Mouse (Mus musculus) left cerebral cortex, postnatal 4 days (tissue): ENCODE measurements at regions not wholly inside any gene's neighbourhood (a gene's known extent, or its start where the extent isn't known, plus 50 kb on each side); places are given as distances from the start of the nearest gene placed in this dataset.
"Not testable (repeated sequence)": the region's sequence is repeated elsewhere in the genome, so short reads cannot be mapped to it uniquely, and the experiment has no call there.

ENCODE experiments used
- DNase-seq: peaks from one replicate; pipeline ENCODE4 v3.0.0-alpha.2; 2022
- intact Hi-C: fragments of 180-260 bp; cut with DNase I; formaldehyde crosslinking; loops from one replicate; pipeline ENCODE4 v1.15.1; 2025

DNA sequence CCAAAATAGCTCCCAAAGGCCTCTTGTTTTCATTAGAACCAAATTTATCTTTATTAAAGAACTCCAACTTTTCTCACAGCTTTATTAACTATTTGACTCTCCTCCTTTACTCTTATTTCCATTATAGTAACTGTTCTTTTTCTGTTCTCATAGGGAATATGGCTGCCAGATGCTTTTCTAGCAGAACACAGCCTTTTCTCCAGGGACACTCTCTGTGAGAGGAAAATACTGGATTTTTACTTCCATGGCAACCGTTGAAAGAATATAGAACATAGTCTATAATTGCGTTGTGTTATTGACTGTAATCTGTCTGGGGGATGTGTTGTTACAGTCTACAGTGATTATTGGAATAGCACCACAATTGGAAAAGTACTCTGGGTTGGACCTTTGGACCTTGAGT, 87.1 kb upstream of the Gm5148 start:
- intact Hi-C loops: no loop called here
- DNase-seq: no peak

DNA sequence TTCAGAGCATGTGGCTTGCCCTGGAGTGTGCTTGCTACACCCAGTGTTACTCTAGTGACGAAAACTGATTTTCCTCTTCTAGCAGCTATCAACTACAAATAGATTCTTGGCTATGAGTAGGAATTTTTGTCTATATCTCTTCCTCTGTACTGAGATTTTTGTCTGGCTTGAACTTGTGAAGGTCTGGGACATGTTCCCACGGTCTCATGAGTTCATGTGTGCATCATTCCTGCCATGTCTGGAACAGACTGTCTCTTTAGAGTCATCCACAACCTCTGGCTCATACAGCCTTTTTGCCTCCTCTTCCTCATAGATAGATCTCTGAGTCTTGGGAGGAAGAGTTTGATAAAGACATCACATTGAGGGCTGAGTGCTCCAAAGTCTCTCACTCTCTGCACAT, 86.5 kb upstream of the Gm5148 start:
- intact Hi-C loops: no loop called here
- no peak for DNase-seq

DNA sequence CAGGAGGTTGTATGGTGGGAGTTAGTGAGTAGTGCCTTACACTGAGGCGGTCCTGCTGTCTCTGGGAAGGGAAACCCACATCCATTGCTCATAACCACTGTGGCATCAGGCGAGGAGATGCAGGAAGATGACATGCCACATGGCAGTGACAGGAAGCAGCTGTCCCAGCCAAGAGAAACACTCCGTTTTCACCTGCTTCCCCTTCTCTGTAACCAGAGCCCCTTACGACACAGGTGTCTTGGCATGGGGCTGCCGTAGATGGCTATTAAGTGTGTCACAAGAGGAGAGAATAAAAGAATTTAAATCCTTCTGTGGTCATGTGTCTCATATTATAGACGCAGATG, 81.5 kb upstream of the Gm5148 start:
- intact Hi-C loops: no loop called here
- no peak for DNase-seq

DNA sequence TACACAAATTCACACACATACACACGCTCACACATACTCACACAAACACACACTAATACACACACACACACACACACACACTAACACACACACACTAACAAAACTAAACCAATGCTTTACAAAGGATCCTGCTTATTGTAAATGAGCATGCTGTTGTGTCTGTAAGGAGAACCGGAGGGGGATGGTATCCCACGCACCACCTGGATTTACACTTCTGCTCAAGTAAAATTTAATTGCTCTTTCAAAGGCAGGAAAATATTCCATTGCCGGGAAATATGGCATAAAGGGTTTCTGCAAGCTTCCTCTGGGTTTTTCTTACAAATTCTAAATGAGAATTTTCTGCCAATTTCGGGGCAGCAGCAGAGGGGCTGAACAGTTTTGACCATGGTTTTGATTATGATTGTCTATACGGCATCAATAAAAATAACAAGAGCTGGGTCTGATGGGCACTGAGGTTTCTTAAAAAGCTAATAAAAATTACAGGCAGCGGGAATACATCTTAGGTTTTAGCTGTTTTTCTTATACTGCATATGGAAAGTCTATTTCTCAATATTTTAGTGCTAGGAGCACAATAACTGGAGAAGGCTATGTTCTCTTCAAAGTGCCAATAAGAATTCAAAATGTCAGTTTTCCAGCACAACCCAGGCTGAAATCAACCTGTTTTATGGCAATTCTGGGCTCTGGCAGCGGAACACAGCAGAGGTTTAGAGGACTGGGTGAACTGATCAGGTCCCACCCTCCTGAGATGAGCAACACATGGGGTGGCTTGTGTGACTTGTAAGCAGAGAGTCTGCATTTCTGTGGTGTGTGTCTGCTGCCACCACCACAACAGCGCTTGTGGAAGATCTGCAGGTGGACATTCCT, 80.9 kb upstream of the Gm5148 start:
- intact Hi-C loops: no loop called here
- no peak for DNase-seq

DNA sequence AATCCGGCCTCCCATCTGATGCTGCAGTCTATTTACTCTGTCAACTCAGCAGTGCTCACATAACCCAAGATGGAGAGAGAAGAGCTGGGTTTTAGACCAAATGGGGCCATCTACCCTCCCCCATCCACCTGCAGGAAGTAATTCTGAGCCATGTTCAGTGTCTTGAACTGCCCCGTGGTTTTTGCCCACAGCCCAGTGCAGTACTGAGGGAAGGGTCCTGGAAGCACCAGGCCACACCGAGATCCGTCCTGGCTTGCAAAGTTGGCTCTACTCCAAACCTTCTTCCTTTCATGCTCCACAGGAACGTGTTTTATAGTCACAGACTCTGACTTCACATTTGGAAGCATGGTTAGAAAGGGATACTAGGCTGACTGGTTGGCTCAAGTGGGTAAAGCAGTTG, 80.0 kb upstream of the Gm5148 start:
- DNase-seq: no peak
- intact Hi-C loops: no loop called here

DNA sequence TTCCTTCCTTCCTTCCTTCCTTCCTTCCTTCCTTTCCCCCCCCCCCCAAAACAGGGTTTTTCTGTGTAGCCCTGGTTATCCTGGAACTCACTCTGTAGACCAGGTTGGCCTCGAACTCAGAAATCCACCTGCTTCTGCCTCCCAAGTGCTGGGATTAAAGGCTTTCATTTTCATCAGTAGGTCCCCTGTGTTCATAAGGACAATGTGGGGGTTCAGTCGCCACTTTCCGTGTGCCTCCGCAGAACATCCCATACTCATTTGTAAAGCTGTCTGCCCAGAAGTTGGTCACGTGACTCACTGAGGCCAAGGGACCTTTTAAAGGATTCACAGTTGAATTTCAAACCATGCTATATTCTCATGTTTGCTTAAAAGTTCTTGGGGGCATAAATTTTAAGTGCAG, 79.5 kb upstream of the Gm5148 start:
- intact Hi-C loops, DNase-seq: not testable (repeated sequence)

DNA sequence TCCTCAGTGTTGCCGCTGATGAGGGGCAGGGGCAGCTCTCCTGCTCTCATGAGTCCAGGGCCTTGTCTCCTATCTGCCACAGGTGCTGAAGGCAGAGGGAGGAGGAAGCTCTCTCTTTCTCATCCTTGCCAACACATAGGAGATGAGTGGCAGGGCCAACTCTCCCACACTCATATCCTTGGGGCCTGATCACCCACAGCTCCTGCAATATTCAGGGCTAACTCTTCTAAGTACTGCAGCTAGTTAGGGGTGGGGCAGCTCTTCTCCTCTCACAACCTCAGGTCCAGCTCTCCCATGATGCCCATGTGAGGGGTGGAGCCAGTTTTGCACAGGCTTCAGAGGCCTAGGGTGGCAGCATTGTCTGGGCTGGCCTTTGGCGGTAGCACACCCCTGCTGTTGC, 77.3 kb upstream of the Gm5148 start:
- DNase-seq: no peak
- intact Hi-C loops: no loop called here

DNA sequence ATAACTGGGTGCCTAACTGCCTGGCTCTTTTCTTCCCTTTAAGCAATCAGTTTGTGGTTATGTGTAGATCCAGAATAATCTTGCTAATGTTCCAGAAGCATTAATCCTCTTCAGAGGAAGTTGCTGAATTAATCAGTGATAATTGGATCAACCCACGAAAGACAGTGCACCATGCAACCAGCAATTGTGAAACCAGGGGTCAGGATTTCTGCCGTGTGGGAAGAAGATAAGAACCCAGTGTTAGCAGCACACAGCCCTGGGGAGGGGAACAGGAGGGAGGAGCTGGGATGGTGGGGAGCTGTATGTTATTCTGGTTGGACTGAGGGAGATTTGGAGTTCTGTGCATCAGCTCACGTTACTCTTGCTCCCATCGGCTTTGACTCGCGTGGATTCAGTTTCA, 75.5 kb upstream of the Gm5148 start:
- intact Hi-C loops: no loop called here
- DNase-seq: no peak

DNA sequence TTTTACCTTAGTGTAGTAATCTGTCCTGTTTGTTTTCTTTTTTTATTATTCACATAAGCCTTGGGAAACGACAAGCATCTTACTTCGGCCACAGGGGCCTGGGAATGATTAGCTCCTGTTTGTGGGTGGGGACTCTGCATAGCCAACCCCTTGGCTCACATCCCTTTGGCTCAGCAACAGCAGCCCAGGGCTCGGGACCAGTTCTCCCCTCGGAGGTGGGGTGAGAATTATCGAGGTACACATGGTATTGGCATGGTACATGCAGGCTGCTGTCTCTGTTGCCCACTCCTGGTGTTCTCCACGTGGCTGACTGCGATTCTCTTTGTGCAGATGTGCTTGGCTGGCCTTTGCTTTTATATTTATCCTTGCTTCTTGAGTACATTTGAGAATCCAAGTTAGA, 65.4 kb upstream of the Gm5148 start:
- intact Hi-C loops: no loop called here
- no peak for DNase-seq

DNA sequence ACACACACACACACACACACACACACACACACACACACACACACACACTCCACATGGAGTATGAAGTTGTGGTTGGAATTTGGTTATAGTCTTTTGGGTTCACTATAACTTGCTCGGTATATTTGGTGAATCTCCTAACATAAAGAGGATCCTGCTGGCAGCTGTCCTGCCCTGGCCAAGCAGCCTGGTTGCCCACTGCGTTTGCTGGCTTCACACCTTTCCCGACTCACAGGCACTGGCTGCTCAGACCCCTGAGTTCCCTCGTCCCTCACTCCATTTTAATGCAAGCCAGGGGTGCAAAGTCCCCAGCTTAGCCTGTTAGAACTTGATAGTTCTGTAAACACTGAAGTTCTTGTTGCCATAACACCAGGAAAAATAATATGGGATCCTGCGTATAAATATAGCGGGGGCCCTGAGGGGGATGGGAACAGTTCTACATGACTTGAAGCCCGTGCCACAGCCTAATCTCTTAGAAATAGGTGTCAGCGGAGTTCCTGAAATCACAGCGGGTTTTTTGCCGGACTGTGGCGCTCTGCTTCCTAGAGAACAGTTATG, 64.9 kb upstream of the Gm5148 start:
- intact Hi-C loops: no loop called here
- DNase-seq: no peak

DNA sequence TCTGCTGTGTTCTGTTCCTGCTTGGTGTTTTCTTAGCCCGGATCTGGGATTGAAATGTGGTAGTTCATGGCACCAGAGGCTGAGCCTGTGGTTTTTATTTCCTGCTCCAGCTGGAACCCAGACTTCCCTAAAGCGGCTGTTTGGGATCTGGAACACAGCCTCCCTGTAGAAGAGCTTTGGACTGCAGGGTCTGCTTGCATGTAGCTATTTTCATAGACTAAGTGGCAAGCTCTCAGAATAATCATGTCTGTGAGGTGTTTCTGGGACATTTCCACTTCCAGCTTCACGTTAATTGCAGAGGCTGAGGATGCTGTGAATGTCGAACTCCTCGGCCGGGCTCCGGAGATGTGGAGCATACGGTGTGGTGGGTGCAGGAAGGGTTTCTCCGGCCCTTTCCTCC, 64.1 kb upstream of the Gm5148 start:
- DNase-seq: no peak

DNA sequence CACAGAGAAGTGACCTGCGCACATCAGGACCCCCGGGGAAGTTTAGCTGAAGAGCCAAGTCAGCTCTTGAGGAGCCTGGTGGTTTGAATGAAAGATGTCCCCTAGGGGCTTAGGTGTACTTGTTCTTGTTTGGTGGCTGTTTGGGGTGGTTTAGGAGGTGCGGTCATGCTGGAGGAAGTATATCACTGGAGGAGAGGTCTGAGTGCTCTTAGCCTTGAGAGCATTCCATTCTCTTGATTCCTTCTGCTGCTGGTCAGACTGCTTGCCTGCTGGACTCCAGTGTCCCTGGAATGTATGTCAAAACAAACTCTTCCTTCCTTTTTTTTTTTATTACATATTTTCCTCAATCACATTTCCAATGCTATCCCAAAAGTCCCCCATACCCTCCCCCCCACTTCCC, 62.5 kb upstream of the Gm5148 start:
- intact Hi-C loops: no loop called here
- no peak for DNase-seq

More for the DNA sequence above, 64.1 kb upstream of the Gm5148 start:
- intact Hi-C loops: no loop called here

DNA sequence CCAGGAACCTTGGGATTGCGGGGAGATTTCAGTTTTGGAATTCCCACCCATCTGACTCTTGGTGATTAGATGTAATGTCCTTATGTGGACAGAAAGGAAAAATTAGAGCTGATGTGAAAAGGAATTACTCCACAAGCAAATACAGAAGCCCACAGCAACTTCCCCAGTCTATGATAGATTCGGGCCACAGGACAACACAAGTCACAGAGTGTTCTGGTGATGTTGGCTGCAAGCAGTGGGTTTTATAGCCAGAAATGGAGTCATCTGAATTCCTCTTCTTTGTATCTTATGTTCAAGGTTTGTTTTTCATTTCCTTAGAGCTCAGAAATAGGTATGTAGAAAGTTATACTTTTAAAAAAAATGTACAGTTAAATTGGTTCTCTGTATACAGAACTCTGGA, 56.8 kb upstream of the Gm5148 start:
- DNase-seq: no peak
- intact Hi-C loops: no loop called here

DNA sequence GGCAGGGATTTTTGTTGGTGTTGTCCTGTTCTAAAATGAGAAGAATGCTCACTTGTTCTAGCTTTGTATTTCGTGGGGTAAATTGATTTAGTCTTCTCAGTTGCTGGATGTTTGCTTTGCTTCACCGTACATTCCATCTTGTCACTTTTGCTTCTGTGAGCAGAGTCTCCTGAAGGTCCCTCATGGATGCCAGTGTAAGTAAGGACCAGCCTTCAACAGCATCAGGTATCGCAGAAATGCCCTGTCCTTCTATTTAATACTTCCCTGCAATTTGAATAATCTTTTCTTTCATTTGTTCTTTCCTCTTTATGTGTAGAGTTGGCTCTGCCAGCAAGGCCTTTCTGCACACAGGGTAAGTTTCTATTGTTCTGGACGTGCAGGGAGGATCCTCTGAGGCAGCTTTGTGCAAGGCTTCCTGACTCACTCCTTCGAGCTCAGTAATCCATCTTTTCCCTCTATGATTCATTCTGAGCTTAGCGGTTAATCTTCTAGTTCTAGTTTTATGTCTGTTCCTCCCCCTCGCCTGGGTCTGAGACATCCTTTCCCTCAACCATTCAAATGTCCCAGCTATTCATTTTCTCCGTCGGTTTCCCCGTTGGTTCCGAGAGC, 55.7 kb upstream of the Gm5148 start:
- intact Hi-C loops: no loop called here
- no peak for DNase-seq

DNA sequence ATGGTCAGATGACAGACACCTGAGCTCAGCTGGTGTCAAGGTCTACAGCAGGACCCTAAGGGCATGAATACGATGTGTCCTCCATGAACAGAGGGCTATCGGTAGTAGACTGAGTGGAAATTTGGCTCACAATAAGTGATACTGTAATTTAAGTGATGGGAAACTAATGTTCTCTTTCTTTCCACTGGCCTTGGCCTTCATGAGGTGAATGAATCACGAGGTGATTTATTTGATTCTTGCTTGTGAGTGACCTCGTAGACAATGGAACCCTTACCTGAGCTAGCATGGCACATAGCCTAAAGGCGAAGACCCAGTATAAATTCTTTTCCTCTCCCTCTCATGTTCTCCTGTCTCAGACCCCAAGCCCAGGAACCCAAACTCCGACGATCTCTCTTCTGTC, 54.1 kb upstream of the Gm5148 start:
- intact Hi-C loops: no loop called here
- no peak for DNase-seq

DNA sequence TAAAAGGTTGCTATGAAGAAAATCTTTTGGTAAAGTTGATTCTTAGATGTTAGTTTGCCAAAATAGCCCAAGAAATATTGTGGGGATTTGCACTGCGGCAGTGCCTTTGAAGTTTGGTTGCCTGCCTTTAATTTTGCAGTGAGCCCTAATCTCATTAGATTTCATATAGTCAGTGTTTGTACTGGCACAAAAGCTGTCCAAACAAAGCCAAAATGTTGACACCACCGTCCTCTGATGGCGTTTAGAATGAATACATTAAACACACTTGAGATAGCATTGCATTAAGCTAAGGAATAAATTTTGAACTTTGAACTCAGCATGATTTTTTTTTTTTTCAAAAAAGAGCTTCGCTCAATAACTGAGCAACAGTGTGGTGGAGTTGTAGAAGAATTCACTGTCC, 51.9 kb upstream of the Gm5148 start:
- intact Hi-C loops: no loop called here
- DNase-seq: no peak
